Mouse (Mus musculus): Measurements from ENCODE around the gene Olfr1284. TPM values are rescaled to one million over a fixed set of nuclear protein-coding genes. Genes with fewer than 3 reads are reported as not detected.
"Not testable (repeated sequence)": the region's sequence is repeated elsewhere in the genome, so short reads cannot be mapped to it uniquely, and the experiment has no call there.

The Olfr1284 gene
- polyA plus RNA-seq (2015; fragmentation: Nextera tagmentation; extraction: Ambion mirVana) = not detected in 2 replicates

- ATAC-seq (ENCODE audit: low FRiP score) = no peak
- no peak within 1 kb of the TSS for H3K27ac ChIP-seq
- WGBS = 89% methylated on average over 1 of the region's 1 CpGs
Measured at GRCm38 (mm10) chr2:111375222-111375621, at the start of gene Olfr1284. Gene Olfr1284 (plus strand): TSS chr2:111375522.

DNA sequence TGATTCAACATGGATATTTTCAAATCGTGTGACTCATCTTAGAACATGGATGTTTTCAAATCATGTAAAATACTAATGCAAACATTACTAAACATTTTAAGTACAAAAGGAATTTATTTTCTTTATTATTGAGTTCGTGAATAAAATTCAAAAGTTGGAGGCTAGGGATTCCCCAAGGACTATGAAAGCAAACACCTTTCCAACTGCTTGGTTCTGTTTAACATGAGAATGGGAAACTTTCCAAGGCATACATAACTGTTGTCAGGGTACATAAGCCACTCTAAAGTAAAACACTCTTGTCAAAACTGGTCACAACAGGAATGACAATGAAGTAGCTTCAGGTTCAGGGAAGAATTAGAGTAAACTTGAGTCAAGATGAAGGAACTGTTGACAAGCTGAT is 49.1 kb upstream of the Olfr1284 start, which contains the start of gene Olfr1281:
Olfr1281 (plus strand) TSS at position 301 of the 400 bp plus-strand sequence.
- Histone ChIP-seq H3K4me1 (replicated peaks) (no peaks in the 10 kb centered on the region), H3K4me2 (no peak within 1 kb of the TSS), H3K36me3 (no peaks in the 10 kb centered on the region), H3K4me3 (no peak within 1 kb of the TSS), H3K9me3 (no peaks in the 10 kb centered on the region), H3K27me3 (no peaks in the 10 kb centered on the region), H3K9ac (no peak within 1 kb of the TSS), H3K27ac (no peak within 1 kb of the TSS)
- WGBS = 85% methylated on average over 2 of the region's 2 CpGs
- ATAC-seq (ENCODE audit: low FRiP score) = no peak

More at GRCm38 (mm10) chr2:111375222-111375621, at the start of gene Olfr1284:
- no peaks in the 10 kb centered on the region for H3K27me3 ChIP-seq
- no peak within 1 kb of the TSS for H3K9ac ChIP-seq
- H3K4me1 ChIP-seq (replicated peaks) = no peaks in the 10 kb centered on the region
- no peak within 1 kb of the TSS for H3K4me3 ChIP-seq
- no peaks in the 10 kb centered on the region for H3K9me3 ChIP-seq
- H3K4me2 ChIP-seq = no peak within 1 kb of the TSS
- H3K36me3 ChIP-seq = no peaks in the 10 kb centered on the region

GRCm38 (mm10) chr2:111333721-111334120 is 41.6 kb upstream of the Olfr1284 start:
- not testable (repeated sequence) for H3K27ac ChIP-seq

GRCm38 (mm10) chr2:111335976-111336375 is 39.3 kb upstream of the Olfr1284 start, which contains the start of gene Olfr1282:
Gene Olfr1282 (minus strand): TSS chr2:111336076.
- Histone ChIP-seq H3K4me1 (replicated peaks) (no peaks in the 10 kb centered on the region), H3K36me3 (no peaks in the 10 kb centered on the region), H3K4me3 (no peak within 1 kb of the TSS), H3K27ac (no peak within 1 kb of the TSS), H3K4me2 (no peak within 1 kb of the TSS), H3K27me3 (no peaks in the 10 kb centered on the region), H3K9ac (no peak within 1 kb of the TSS), H3K9me3 (no peaks in the 10 kb centered on the region)
- ATAC-seq (ENCODE audit: low FRiP score) = no peak
- WGBS = 75% methylated on average over 2 of the region's 2 CpGs

More at GRCm38 (mm10) chr2:111333721-111334120, 41.6 kb upstream of the Olfr1284 start:
- H3K4me1 ChIP-seq (replicated peaks); ATAC-seq (ENCODE audit: low FRiP score); H3K36me3 ChIP-seq; H3K9ac ChIP-seq; H3K4me3 ChIP-seq; H3K4me2 ChIP-seq; H3K9me3 ChIP-seq; H3K27me3 ChIP-seq: not testable (repeated sequence)
- WGBS = 92% methylated on average over 5 of the region's 5 CpGs

DNA sequence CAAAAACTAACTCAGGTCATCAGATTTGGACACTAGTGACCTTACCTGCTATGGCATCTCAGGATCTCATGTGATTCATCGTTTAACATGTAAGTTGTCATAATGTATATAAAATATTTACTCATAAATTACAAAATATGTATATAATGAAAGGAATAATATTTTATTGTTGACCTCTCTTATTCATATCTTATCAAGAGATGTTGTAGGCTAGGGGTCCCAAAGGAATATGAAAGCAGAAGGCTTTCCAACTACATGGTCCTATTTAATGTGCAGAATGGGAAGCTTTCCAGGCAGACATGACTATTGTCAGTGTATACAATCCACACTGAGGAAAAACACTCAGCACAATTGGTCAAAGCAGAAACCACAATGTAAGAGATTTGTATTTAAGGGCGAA is 8.8 kb upstream of the Olfr1284 start, which contains the start of gene Olfr1283:
Olfr1283 (plus strand) TSS at position 301 of the 400 bp plus-strand sequence.
- H3K4me3 ChIP-seq = no peak within 1 kb of the TSS
- H3K27ac ChIP-seq = no peak within 1 kb of the TSS
- H3K9me3 ChIP-seq = no peaks in the 10 kb centered on the region
- H3K4me1 ChIP-seq (replicated peaks) = no peaks in the 10 kb centered on the region
- 79% methylated on average over 2 of the region's 2 CpGs for WGBS
- no peak within 1 kb of the TSS for H3K4me2 ChIP-seq
- no peaks in the 10 kb centered on the region for H3K27me3 ChIP-seq
- H3K9ac ChIP-seq = no peak within 1 kb of the TSS
- no peak for ATAC-seq (ENCODE audit: low FRiP score)
- H3K36me3 ChIP-seq = no peaks in the 10 kb centered on the region

DNA sequence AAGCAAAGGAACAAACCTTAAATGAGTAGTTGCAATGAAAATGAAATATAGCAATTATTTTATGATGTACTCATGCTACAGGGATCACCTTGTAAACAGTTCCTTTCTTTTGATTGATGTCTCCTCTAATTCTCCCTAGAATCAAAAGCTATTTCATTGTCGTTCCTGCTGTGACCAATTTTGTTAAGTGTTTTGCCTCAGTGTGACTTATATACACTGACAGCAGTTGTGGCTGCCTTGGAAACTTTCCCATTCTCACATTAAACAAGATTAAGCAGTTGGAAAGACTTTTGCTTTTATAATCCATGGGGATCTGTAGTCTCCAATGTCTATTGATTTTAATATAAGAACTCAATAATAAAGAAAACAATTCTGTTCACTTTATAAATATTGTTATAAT is 47.6 kb downstream of the Olfr1284 start, which contains the start of gene Olfr1286:
Olfr1286 (minus strand) TSS at position 185 of the 400 bp plus-strand sequence.
- Histone ChIP-seq H3K4me2 (no peak within 1 kb of the TSS), H3K27me3 (no peaks in the 10 kb centered on the region), H3K9ac (no peak within 1 kb of the TSS), H3K9me3 (no peaks in the 10 kb centered on the region), H3K27ac (no peak within 1 kb of the TSS), H3K36me3 (no peaks in the 10 kb centered on the region), H3K4me3 (no peak within 1 kb of the TSS), H3K4me1 (replicated peaks) (no peaks in the 10 kb centered on the region)
- ATAC-seq (ENCODE audit: low FRiP score) = no peak
- 57% methylated on average over 1 of the region's 1 CpGs for WGBS

Other genes starting within 250 kb of the Olfr1284 start
- not detected in 2 replicates for gene Gm15130, start 222.6 kb upstream of the Olfr1284 start, polyA plus RNA-seq (2015; fragmentation: Nextera tagmentation; extraction: Ambion mirVana)
- gene 4930430A15Rik, start 145.9 kb upstream of the Olfr1284 start, polyA plus RNA-seq (2015; fragmentation: Nextera tagmentation; extraction: Ambion mirVana) = not detected in 2 replicates
- not detected in 2 replicates for gene Olfr1275, start 140.2 kb upstream of the Olfr1284 start, polyA plus RNA-seq (2015; fragmentation: Nextera tagmentation; extraction: Ambion mirVana)
- not detected in 2 replicates for gene Olfr1276, start 121.0 kb upstream of the Olfr1284 start, polyA plus RNA-seq (2015; fragmentation: Nextera tagmentation; extraction: Ambion mirVana)
- gene Olfr1277, start 101.4 kb upstream of the Olfr1284 start, polyA plus RNA-seq (2015; fragmentation: Nextera tagmentation; extraction: Ambion mirVana) = not detected in 2 replicates
- gene Olfr1278, start 85.4 kb upstream of the Olfr1284 start, polyA plus RNA-seq (2015; fragmentation: Nextera tagmentation; extraction: Ambion mirVana) = not detected in 2 replicates
- not detected in 2 replicates for gene Olfr1279, start 74.9 kb upstream of the Olfr1284 start, polyA plus RNA-seq (2015; fragmentation: Nextera tagmentation; extraction: Ambion mirVana)
- not detected in 2 replicates for gene Olfr1280, start 61.5 kb upstream of the Olfr1284 start, polyA plus RNA-seq (2015; fragmentation: Nextera tagmentation; extraction: Ambion mirVana)
- gene Olfr1281, start 49.0 kb upstream of the Olfr1284 start, polyA plus RNA-seq (2015; fragmentation: Nextera tagmentation; extraction: Ambion mirVana) = not detected in 2 replicates
- not detected in 2 replicates for gene Olfr1282, start 39.4 kb upstream of the Olfr1284 start, polyA plus RNA-seq (2015; fragmentation: Nextera tagmentation; extraction: Ambion mirVana)
- gene Olfr1283, start 8.7 kb upstream of the Olfr1284 start, polyA plus RNA-seq (2015; fragmentation: Nextera tagmentation; extraction: Ambion mirVana) = not detected in 2 replicates
- not detected in 2 replicates for gene Olfr1286, start 47.6 kb downstream of the Olfr1284 start, polyA plus RNA-seq (2015; fragmentation: Nextera tagmentation; extraction: Ambion mirVana)
- gene Olfr1287, start 73.6 kb downstream of the Olfr1284 start, polyA plus RNA-seq (2015; fragmentation: Nextera tagmentation; extraction: Ambion mirVana) = not detected in 2 replicates
- not detected in 2 replicates for gene Olfr1288, start 98.6 kb downstream of the Olfr1284 start, polyA plus RNA-seq (2015; fragmentation: Nextera tagmentation; extraction: Ambion mirVana)
- not detected in 2 replicates for gene Olfr1289, start 105.3 kb downstream of the Olfr1284 start, polyA plus RNA-seq (2015; fragmentation: Nextera tagmentation; extraction: Ambion mirVana)
- not detected in 2 replicates for gene Olfr1290, start 118.3 kb downstream of the Olfr1284 start, polyA plus RNA-seq (2015; fragmentation: Nextera tagmentation; extraction: Ambion mirVana)
- gene Olfr1291-ps1, start 121.7 kb downstream of the Olfr1284 start, polyA plus RNA-seq (2015; fragmentation: Nextera tagmentation; extraction: Ambion mirVana) = not detected in 2 replicates
- gene Olfr1293-ps, start 149.7 kb downstream of the Olfr1284 start, polyA plus RNA-seq (2015; fragmentation: Nextera tagmentation; extraction: Ambion mirVana) = not detected in 2 replicates
- not detected in 2 replicates for gene Olfr1294, start 164.8 kb downstream of the Olfr1284 start, polyA plus RNA-seq (2015; fragmentation: Nextera tagmentation; extraction: Ambion mirVana)
- not detected in 2 replicates for gene Olfr1295, start 194.2 kb downstream of the Olfr1284 start, polyA plus RNA-seq (2015; fragmentation: Nextera tagmentation; extraction: Ambion mirVana)